Mouse (Mus musculus): ENCODE results near the gene Lactb. TPM values are rescaled to one million over a fixed set of nuclear protein-coding genes. Genes with fewer than 3 reads are reported as not detected.

The Lactb gene
- polyA plus RNA-seq, 1 experiment = 6.0 TPM

DNA sequence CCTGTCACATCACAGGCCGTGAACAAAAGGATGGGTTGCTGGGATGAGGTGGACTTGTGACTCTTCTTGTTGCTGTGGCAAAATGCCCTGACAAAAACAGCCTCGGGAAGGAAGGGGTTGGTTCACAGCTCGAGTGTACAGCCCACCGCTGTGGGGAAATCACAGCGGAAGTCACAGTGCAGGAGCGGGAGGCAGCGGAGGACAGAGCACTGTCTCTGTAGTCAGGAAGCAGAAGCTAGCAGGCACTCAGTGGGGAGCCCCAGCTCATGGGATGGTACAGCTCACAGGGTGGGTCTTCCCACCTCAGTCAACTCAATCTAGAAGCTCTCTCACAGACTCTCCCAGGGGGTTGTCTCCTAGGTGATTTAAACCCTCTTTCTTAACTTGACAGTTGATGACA lies 10.1 kb upstream of the Lactb start:
- WGBS = 78% methylated on average over 7 of the region's 7 CpGs
- no peak for DNase-seq (ENCODE audit: low read depth, low spot score)

DNA sequence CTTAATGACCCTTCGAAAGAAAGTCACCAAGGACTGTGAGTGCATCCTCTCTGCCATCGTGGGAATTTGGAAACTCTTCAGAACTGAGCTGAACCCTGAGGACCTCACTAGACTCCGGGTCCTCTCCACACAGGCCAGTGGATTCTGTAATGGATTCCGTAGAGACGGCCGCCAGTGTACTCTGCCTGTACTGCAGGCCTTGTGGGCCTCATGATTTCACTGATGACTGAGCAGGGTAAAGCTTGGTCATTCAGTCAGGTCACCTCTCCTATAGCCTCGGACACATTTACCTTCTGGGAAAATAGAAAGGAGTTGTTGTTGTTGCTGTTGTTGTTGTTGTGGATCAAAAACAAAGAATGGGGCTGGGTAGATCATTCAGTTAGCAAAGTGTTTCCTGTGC lies 6.8 kb upstream of the Lactb start:
- WGBS = 74% methylated on average over 7 of the region's 7 CpGs
- no peak for DNase-seq (ENCODE audit: low read depth, low spot score)

DNA sequence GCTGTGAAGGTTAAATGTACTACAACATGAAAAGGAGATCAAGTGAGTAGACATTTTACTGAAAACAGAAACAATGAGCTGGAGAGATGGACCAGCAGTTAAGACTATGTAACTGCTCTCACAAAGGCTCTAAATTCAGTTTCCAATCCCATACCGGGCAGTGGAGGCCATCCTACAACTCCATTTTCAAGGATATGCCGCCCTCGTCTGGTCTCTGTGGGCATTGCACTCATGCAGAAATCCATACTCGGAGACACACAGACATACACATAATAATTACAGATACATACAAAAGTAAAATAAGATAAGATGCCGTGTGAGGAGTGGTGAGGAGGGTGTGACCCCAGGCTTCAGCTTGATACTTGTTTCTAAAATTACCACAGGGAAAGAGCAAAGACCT lies 5.2 kb upstream of the Lactb start:
- DNase-seq (ENCODE audit: low read depth, low spot score) = no peak
- 8% methylated on average over 5 of the region's 5 CpGs for WGBS

DNA sequence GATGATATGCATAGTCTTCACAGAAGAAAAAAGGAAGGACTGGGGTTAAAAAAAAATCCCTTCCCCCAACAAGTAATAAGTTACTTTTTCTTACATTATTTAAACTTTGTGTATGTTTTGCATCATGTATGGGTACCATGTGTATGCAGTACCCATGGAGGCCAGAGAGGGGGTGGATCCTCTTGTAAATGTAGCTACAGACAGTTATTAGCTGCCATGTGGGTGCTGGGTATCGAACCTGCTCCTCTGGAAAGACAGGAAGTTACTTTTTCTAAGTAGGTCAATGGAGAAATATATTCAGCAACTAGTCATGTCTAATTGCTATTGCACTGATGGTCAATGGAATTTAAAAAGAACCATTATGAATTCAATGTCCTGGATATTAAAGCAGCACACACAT lies 3.2 kb upstream of the Lactb start:
- 75% methylated on average over 1 of the region's 1 CpGs for WGBS

DNA sequence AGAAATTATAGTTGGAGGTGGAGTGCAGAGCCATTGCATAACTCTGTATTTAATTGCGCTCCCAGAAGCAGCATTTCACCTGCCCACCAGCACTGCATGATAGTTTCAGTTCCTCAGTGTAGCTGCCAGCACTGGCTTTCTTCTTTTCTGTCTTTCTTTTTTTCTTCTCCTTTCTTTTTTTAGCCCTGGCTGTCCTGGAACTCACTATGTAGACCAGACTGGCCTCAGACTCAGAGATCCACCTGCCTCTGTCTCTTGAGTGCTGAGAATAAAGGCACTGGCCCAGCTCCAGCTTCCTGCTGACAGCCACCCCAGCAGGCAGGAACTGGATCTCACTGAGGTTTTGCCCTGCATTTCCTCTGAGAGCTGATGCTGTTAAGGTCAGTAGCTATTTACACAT lies 2.7 kb upstream of the Lactb start:
- WGBS = 68% methylated on average over 1 of the region's 1 CpGs
- no peak for DNase-seq (ENCODE audit: low read depth, low spot score)

More for the DNA sequence above, 3.2 kb upstream of the Lactb start:
- DNase-seq (ENCODE audit: low read depth, low spot score) = no peak

DNA sequence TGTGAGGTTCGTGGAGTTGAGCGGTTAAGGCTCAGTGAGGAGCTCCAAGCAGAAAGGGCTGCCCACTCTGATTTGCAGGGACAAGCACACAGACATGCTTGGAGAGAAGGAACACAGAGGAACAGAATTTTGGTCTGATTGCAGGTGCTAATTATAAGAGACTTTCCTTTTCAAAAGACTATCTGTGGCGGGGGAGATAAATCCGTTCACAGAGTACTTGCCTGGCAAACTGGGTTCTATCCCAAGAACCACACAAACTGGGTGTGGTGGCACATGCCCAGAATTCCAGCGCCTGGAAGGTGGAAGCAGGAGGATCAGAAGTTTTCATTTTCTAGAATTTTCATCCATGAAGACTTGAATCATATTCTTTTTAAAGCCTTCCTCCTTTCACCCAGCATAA lies 1.8 kb upstream of the Lactb start:
- WGBS = 75% methylated on average over 5 of the region's 5 CpGs
- DNase-seq (ENCODE audit: low read depth, low spot score) = no peak

DNA sequence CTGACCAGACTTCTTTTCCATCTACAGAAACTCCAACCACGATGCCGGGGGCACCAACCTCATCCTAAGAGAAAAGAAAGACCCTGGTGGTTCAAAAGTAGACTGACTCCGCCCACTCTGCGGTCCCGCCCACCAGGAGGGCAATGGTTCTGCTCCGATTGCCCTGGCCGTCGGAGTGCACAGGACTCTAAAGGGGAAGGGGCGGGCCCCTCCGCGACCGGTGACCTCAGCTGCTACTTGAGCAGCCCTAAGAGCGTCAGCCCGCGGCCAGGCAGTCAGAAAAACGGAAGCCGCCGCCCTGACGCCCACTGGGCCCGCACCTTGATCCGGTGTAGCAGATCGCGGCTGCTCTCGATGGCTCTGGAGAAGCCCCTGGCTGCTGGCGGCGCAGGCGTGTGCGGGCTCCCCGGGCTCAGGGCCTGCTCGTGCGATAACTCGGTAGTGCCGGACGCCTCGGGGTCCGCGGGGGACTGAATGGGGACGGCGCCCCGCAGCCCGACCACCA lies 511 bp downstream of the Lactb start:
- under 1% methylated on average over 39 of the region's 41 CpGs for WGBS
- DNase-seq (ENCODE audit: low read depth, low spot score) = no peak

DNA sequence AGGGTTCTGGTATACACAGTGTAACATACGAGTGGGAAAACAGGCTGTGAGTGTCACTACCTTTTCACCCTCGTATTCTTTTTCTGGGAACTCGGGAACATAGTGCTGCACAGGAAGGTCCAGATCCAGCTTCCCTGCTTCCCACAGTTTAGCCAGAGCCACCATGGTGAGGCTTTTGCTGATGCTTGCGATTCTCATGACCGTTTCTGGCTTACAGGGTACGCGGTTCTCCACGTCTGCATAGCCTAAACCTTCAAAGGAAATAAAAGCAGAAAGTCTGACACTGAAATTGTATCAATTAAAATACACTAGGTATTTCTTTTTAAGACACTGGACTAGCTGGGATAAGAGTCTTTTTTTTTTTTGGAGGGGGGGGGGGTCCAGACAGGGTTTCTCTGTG lies 4.2 kb downstream of the Lactb start:
- DNase-seq (ENCODE audit: low read depth, low spot score) = no peak
- 90% methylated on average over 8 of the region's 8 CpGs for WGBS

DNA sequence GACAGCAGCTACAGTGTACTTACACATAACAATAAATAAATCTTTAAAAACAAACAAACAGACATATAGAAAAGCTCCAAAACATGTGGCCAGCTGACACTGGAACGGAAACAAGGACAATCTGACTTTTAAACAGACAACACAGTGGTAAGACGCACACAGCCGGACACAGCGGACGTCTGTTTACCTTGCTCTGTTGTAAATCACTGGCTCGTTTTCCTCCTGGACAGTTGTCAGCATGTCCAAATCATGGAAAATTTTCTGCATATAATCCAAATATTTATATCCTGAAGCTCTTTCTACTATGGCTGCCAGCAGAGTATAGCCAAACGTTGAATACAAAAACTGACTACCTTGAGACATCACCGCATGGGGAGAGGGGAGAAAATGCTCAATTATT lies 7.8 kb downstream of the Lactb start:
- no peak for DNase-seq (ENCODE audit: low read depth, low spot score)
- 56% methylated on average over 8 of the region's 8 CpGs for WGBS

DNA sequence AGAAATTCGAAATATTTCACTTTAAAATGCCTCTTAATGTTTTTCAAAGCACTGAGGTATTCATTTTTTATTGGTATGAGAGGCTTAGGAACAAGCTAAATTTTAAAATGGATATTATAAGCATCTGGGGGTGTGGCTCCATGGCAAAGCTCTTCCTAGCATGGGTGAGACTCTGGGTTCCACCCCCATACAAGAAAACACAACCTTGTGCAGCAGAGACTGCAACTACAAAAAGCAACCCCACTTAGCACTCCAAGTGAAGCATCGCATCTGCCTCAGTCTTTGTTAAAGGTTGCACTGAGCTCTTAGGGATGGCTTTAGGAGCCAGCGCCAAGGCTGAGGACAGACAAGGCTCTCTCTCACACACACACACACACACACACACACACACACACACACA lies 13.8 kb downstream of the Lactb start:
- WGBS = 75% methylated on average over 3 of the region's 3 CpGs

DNA sequence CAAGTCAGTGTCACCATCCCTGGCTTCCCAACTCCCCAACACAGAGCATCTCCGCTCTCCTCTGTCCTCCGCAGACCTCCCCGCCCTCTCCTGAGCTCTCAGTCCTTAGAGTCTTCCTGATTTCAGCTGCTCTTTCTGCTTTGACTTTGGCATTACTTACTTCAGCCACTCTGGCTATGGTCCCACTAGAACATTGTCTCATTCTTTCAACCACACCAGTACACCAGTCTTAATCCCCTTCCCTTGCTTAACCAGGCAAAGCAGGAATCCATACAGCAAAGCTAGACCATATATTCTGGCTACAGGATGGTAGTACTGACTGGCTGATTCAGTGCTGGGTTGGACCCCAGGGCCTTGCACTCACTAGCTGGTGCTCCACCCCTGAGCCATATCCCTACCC lies 17.8 kb downstream of the Lactb start:
- 94% methylated on average over 3 of the region's 3 CpGs for WGBS
- DNase-seq (ENCODE audit: low read depth, low spot score) = no peak

More for the DNA sequence above, 13.8 kb downstream of the Lactb start:
- DNase-seq (ENCODE audit: low read depth, low spot score) = no peak

DNA sequence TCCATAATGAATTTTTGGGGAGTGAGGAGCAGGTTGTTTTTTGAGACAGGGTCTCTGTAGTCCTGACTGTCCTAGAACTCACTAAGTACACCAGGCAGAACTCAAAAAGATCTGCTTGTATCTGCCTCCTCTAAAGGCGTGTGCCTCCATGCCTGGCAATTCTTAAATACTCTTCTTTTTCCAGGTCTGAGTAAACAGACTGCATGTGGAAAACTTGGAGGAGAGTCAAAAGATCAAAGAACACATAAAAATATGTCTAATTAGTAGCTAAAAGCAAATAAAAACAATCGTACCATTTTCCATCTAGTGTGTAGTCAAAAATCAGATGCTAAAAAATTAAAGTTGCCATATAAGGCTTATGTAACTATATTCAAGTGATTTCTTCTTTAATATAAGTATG lies 22.4 kb downstream of the Lactb start:
- DNase-seq (ENCODE audit: low read depth, low spot score) = no peak
- 38% methylated on average over 2 of the region's 2 CpGs for WGBS

DNA sequence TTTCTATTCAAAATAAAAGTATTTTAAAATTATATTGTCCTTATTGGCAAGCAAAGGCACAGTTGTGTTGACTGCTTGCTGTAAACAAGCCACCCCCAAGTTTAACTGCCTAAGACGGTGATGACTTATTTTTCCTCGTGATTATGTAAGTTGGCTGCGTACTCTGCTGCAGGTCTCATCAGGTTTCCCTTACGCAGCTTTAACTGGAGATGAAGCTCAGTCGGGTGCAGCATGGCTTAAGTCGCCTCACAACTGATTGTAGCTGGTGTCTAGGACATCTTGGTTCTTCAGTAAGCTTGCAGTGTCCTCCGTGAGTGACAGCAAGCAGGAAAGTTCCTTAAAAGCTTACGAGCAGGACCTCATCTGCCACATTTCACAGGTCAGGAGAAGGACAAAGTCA lies 23.0 kb downstream of the Lactb start:
- DNase-seq (ENCODE audit: low read depth, low spot score) = no peak

DNA sequence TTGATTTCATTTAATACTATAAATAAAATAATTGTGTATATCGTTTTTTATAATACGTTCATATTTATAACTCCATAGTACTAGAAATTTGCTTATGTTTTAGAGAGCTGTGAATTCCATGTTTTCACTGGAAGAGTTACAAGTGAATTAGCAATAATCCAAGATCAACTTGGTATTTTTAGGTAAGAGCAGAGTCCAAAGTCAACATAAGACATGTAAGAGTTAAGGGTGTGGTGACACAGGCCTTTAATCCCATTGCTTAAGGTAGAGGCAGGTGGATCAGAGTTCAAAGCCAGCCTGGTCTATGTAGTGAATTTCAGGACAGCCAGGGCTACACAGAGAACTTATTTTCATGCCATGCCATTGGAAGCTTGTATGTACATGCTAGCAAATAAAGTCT lies 26.7 kb downstream of the Lactb start:
- WGBS = 93% methylated on average over 2 of the region's 2 CpGs
- DNase-seq (ENCODE audit: low read depth, low spot score) = no peak

More for the DNA sequence above, 23.0 kb downstream of the Lactb start:
- WGBS = 28% methylated on average over 8 of the region's 8 CpGs

DNA sequence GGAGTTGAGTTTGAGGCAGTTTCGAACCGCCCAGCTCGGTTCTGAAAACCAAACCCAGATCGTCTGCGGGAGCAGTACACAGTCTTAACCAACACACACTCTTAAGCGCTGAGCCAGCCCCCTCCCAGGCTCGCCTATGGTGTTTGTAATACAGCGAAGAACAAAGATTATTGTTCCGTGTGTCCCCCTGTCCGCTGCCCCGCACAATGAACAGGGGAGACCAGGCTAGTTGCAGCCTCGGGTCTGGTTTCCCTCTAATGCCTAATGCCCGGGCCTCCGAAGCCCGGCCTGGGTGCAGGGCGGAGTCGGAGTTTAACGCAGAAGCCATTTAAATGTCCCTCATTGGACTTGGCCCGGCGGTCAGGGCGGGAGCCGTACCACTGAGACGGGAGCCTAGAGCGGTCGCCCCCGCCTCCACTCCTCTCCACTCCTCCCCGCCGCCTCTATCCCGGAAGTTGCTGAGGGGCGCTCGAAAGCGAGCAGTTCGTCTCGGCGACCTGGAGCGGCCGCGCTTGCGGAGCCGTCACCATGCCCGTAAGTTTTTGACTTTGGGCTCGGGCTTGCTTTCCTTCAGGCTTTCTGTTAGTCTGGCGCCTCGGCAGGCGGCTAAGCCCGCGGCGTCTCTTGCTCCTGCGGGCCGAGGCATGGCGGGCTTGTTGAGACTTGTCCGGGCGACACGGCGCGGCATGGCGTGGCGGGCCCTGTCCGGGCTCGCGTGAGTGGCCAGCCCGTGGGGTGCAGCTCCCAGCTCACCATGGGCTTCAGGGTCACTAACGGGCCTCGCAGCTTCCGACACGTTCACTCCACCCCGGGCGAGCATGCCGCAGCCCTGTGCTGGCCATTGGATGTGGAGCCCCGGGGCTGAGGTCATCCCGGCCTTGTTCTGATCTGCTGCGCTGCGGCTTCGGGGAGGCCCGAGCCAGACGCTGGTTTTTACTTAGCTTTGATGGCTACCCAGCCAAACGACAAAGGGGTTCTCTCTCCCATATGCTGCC lies 29.3 kb downstream of the Lactb start, which contains the start of gene Rps27l:
Gene Rps27l (plus strand): TSS at position 440 of the 995 bp plus-strand sequence.
- WGBS = under 1% methylated on average over 77 of the region's 77 CpGs
- DNase-seq (ENCODE audit: low read depth, low spot score) = peak; percentile 80

DNA sequence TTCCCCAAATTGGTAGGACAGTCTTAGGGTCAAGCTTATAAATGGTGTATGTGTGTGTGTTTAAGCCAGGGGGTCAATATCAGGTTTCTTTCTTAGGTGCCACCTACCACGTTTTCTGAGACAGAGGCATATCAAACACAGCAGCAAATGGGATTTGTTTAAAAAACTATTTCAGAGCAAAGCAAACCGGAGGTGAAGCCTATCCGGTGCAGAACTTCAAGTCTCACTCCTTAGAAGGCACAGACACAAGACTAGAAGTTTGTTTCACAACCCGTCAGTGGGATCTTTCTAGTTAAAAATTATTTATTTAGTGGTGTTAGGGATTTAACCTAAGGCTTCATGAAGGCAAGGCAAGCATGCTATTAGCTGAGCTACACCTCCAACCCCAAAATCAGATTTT lies 30.1 kb downstream of the Lactb start:
- 27% methylated on average over 4 of the region's 4 CpGs for WGBS
- no peak for DNase-seq (ENCODE audit: low read depth, low spot score)

DNA sequence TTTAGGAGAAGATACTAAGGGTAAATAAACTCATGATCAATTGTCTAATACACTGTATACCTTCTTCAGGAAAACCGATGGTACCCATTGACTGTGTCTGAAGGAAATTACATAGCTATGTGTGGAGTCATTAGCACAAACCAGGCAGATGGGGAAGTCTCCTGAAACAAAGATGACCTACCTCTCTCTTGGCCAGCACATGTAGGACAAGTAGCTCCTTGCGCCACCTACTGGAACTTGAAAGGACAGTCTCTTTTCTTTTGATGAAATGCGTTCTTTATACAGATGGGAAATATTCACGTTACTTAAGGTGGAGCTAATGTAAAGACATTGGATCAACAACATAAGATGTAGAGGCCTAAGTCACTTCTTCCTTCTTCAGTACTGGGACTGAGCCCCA lies 36.4 kb downstream of the Lactb start:
- DNase-seq (ENCODE audit: low read depth, low spot score) = no peak
- 5% methylated on average over 4 of the region's 4 CpGs for WGBS

DNA sequence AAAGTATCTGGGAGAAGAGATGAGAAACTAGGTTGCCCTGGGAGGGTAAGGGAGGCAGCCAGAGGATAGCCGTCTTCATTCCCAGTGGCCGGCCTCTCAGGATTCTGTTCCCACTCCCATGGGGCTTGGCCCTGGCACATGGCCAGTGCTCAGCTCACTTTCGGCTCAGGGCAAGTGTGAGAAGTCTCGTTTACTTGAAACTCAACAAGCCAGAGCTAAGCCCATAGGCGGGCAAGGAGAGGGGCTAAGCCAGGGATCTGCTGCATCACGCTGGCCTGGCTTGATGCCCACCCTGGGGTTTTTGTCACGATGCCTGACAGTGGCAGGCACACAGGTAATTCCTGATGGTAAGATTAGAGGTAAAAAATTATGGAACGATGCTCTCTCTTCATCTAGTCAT lies 37.8 kb downstream of the Lactb start:
- WGBS = 41% methylated on average over 8 of the region's 8 CpGs
- DNase-seq (ENCODE audit: low read depth, low spot score) = no peak

DNA sequence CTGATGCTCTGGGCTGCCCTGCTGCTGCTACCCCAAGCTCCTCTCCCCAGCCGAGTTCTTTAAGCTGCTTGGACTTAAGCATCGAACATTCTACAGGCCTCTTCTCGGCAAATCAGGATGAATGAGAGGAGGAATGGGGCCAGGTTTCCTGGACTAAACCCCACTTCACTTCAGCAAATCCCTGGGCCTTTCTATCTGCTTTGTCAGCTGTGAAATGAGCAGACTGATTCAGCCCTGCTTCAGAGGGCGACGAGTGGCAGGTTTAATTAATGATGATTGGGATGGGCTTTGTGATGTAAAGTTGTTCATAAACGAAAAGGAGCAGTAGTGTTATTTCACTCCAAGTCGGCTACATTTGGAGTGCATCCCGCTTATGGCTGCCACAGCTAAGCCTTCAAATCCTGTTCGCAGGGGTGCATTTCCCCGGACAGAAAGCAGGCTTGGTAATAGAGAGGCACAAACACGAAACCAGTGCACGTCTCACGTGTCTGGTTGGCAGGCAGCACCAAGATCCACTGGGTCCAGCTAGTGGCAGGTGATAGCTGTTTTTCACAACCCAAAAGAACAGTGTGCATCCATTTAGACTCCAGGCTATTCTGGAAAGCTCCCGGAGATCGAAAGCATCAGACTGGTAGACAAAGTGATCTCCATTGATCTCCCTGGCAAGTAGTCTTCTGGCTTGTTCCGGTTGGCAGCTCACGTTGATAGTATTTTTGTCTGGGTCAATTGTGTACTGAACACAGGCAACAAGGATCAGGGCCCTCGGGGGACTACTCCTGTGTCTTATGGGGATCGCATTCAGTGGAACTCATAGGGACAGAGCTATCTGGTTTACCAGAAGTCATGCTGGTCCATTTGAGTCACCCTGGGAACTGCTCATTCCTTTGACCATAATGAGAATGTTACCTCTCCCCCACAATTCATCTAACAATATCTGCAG lies 41.1 kb downstream of the Lactb start:
- DNase-seq (ENCODE audit: low read depth, low spot score) = no peak
- 83% methylated on average over 19 of the region's 19 CpGs for WGBS

DNA sequence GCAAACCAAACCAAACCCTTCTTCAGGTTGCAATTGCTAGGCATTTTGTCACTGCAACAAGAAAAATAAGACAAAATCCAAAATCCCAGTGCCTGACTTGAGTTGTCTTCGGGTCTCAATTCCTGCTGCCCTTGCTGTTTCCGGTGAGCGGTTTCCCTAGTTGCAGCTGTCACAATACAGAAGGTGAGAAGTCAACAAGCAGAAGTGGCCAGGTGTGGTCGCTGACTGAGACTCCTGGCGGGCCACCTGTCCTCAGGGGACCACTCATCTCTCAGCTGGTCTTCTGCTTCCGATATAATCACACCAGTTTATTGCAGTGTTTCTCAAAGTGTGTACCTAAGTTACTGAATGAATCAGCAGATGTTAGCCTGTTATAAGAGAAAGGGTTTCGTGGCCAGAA lies 44.9 kb downstream of the Lactb start:
- 38% methylated on average over 7 of the region's 7 CpGs for WGBS
- DNase-seq (ENCODE audit: low read depth, low spot score) = no peak
